Mouse (Mus musculus): ENCODE measurements around the gene Ago3. TPM values are rescaled to one million over a fixed set of nuclear protein-coding genes. Genes with fewer than 3 reads are reported as not detected.

The Ago3 gene
- polyA plus RNA-seq, 1 experiment from 2014 or later = 20.1 TPM

- Histone ChIP-seq H3K27me3 (no peaks in the 10 kb centered on the region), H3K4me3 (no peak overlapping the region), H3K4me1 (no peaks in the 10 kb centered on the region), H3K27ac (no peak overlapping the region), H3K9me3 (no peaks in the 10 kb centered on the region), H3K9ac (no peak overlapping the region), H3K4me2 (no peak overlapping the region), H3K36me3 (0 out of 2 replicates have a peak, but pooled peaks cover 3% of the 10 kb centered on the region)
- WGBS = 93% methylated on average over 3 of the region's 3 CpGs
- ATAC-seq (ENCODE audit: insufficient number of reproducible peaks, insufficient read depth, low FRiP score, low TSS enrichment, low read depth) = no peak
Observed at GRCm38 (mm10) chr4:126412526-126412925, 16.8 kb downstream of the Ago3 start.

- 90% methylated on average over 9 of the region's 9 CpGs for WGBS
- H3K27ac ChIP-seq = no peak overlapping the region
Observed at GRCm38 (mm10) chr4:126371497-126371896, 57.9 kb downstream of the Ago3 start.

GRCm38 (mm10) chr4:126360069-126360468 lies 69.3 kb downstream of the Ago3 start:
- Histone ChIP-seq H3K4me3 (no peak overlapping the region), H3K27me3 (no peaks in the 10 kb centered on the region), H3K4me1 (no peaks in the 10 kb centered on the region), H3K9ac (no peak overlapping the region), H3K27ac (no peak overlapping the region), H3K4me2 (no peak overlapping the region), H3K9me3 (no peaks in the 10 kb centered on the region), H3K36me3 (peaks cover 58% of the 10 kb centered on the region)
- 100% methylated on average over 1 of the region's 1 CpGs for WGBS
- ATAC-seq (ENCODE audit: insufficient number of reproducible peaks, insufficient read depth, low FRiP score, low TSS enrichment, low read depth) = no peak

More at GRCm38 (mm10) chr4:126371497-126371896, 57.9 kb downstream of the Ago3 start:
- H3K36me3 ChIP-seq = peaks cover 34% of the 10 kb centered on the region
- no peak overlapping the region for H3K9ac ChIP-seq
- H3K4me1 ChIP-seq = no peaks in the 10 kb centered on the region
- H3K27me3 ChIP-seq = no peaks in the 10 kb centered on the region
- H3K4me2 ChIP-seq = no peak overlapping the region
- H3K9me3 ChIP-seq = no peaks in the 10 kb centered on the region
- ATAC-seq (ENCODE audit: insufficient number of reproducible peaks, insufficient read depth, low FRiP score, low TSS enrichment, low read depth) = no peak
- no peak overlapping the region for H3K4me3 ChIP-seq

- 61% methylated on average over 4 of the region's 4 CpGs for WGBS
- Histone ChIP-seq H3K36me3 (peaks cover 28% of the 10 kb centered on the region), H3K9me3 (no peaks in the 10 kb centered on the region), H3K4me1 (peaks cover 3% of the 10 kb centered on the region; the same call in 1 of the 2 replicates), H3K4me2 (no peak overlapping the region), H3K9ac (no peak overlapping the region), H3K27me3 (no peaks in the 10 kb centered on the region), H3K4me3 (no peak overlapping the region), H3K27ac (no peak overlapping the region)
- ATAC-seq (ENCODE audit: insufficient number of reproducible peaks, insufficient read depth, low FRiP score, low TSS enrichment, low read depth) = no peak
Observed at GRCm38 (mm10) chr4:126343451-126343850, 85.9 kb downstream of the Ago3 start.

DNA sequence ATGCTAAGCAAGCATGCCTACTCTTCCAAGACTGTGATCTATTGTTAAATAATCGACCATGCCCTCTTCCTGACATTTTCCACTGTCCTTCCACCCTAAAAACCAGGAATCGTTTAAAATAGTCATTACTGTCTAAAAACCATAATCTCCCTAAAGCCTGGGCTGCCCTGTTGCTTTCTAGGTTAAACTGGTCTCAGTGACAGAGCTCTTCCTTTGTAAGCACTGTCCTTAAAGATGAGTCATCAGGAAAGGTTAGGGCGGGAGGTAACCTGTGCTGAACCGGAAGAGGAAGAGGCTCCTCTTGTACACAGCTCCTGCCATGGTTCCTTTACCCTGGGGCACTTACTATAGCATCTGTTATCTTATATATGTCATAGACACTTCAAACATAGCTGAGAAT lies 89.9 kb downstream of the Ago3 start:
- H3K27me3 ChIP-seq = no peaks in the 10 kb centered on the region
- ATAC-seq (ENCODE audit: insufficient number of reproducible peaks, insufficient read depth, low FRiP score, low TSS enrichment, low read depth) = no peak
- peaks cover 10% of the 10 kb centered on the region for H3K36me3 ChIP-seq
- no peak overlapping the region for H3K9ac ChIP-seq
- WGBS = 55% methylated on average over 4 of the region's 4 CpGs
- no peaks in the 10 kb centered on the region for H3K9me3 ChIP-seq
- H3K4me1 ChIP-seq = peaks cover 3% of the 10 kb centered on the region; the same call in 1 of the 2 replicates
- H3K27ac ChIP-seq = no peak overlapping the region
- no peak overlapping the region for H3K4me2 ChIP-seq
- no peak overlapping the region for H3K4me3 ChIP-seq

DNA sequence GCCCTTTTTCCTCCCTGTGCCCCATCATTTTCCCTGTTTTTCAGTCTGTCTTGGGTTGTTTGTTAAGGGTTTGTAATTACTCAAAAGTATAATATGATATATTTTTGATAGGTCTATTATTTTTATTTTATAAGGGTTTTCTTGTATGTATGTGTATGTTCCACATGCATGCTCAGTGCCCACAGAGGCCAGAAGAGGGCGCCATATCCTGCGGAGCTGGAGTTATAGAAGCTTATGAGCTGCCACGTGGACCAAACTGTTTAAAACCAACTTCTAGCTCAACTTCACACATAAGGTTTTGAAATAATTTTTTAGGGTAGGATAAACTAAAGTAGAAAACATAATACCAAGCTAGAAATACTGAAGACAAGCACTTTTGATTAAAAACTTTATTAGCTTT lies 97.0 kb downstream of the Ago3 start:
- Histone ChIP-seq H3K36me3 (peaks cover 6% of the 10 kb centered on the region; the same call in 1 of the 2 replicates), H3K27ac (no peak overlapping the region), H3K4me2 (no peak overlapping the region), H3K4me3 (no peak overlapping the region), H3K4me1 (no peaks in the 10 kb centered on the region), H3K27me3 (no peaks in the 10 kb centered on the region), H3K9me3 (no peaks in the 10 kb centered on the region), H3K9ac (no peak overlapping the region)
- no peak for ATAC-seq (ENCODE audit: insufficient number of reproducible peaks, insufficient read depth, low FRiP score, low TSS enrichment, low read depth)
- 51% methylated on average over 3 of the region's 3 CpGs for WGBS

GRCm38 (mm10) chr4:126331751-126332150 lies 97.6 kb downstream of the Ago3 start:
- Histone ChIP-seq H3K9me3 (no peaks in the 10 kb centered on the region), H3K4me2 (no peak overlapping the region), H3K36me3 (peaks cover 6% of the 10 kb centered on the region; the same call in 1 of the 2 replicates), H3K9ac (no peak overlapping the region), H3K4me1 (no peaks in the 10 kb centered on the region), H3K27ac (no peak overlapping the region), H3K4me3 (no peak overlapping the region), H3K27me3 (no peaks in the 10 kb centered on the region)
- no peak for ATAC-seq (ENCODE audit: insufficient number of reproducible peaks, insufficient read depth, low FRiP score, low TSS enrichment, low read depth)
- WGBS = 83% methylated on average over 1 of the region's 1 CpGs

DNA sequence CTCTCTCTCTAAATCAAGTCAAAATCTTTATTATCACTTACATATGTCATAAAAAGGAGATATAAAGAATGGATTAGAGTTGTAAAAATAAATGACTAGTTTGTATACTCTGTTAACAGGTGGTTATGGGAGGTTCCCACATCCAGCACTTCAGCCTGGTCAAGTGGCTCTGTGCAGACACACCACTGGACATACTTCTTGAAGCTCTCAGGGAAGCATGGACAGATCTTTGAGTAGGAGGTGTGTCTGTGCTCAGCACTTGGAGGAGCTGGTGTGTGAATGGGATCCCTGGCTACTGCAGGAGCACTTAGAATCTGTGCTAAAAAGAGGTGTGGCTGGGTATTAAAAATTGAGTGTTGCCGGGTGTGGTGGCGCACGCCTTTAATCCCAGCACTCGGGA lies 99.1 kb downstream of the Ago3 start:
- 95% methylated on average over 4 of the region's 4 CpGs for WGBS
- H3K4me2 ChIP-seq = no peak overlapping the region
- H3K27me3 ChIP-seq = no peaks in the 10 kb centered on the region
- peaks cover 6% of the 10 kb centered on the region; the same call in 1 of the 2 replicates for H3K36me3 ChIP-seq
- no peak overlapping the region for H3K9ac ChIP-seq
- H3K4me3 ChIP-seq = no peak overlapping the region
- no peak for ATAC-seq (ENCODE audit: insufficient number of reproducible peaks, insufficient read depth, low FRiP score, low TSS enrichment, low read depth)
- H3K9me3 ChIP-seq = no peaks in the 10 kb centered on the region
- peaks cover 4% of the 10 kb centered on the region for H3K4me1 ChIP-seq
- H3K27ac ChIP-seq = no peak overlapping the region

DNA sequence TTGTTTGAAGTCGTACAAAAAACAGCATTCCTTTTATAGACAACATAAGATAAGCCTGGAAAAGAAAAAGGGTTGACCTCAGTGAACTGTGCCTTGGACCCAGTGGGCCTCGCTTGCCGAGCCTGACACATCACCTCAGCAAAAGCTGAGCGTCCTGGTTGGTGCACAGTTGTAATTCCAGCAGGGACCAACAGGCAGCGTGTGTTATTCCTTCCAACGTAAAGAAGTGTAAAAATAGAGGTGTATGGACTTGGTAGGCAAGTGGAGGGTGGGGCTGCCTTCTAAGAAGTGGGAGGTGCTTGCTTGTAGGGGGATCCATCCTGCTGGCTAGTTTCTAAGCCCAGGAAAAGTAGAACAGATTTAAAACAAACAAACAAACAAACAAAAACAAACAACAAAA lies 103.3 kb downstream of the Ago3 start:
- H3K4me1 ChIP-seq = peaks cover 22% of the 10 kb centered on the region
- no peak overlapping the region for H3K9ac ChIP-seq
- peaks cover 13% of the 10 kb centered on the region for H3K27me3 ChIP-seq
- ATAC-seq (ENCODE audit: insufficient number of reproducible peaks, insufficient read depth, low FRiP score, low TSS enrichment, low read depth) = no peak
- no peak overlapping the region for H3K4me2 ChIP-seq
- H3K4me3 ChIP-seq = no peak overlapping the region
- no peak overlapping the region for H3K27ac ChIP-seq
- 20% methylated on average over 6 of the region's 6 CpGs for WGBS
- no peaks in the 10 kb centered on the region for H3K36me3 ChIP-seq
- H3K9me3 ChIP-seq = no peaks in the 10 kb centered on the region

- H3K27me3 ChIP-seq = peaks cover 13% of the 10 kb centered on the region
- ATAC-seq (ENCODE audit: insufficient number of reproducible peaks, insufficient read depth, low FRiP score, low TSS enrichment, low read depth) = peak; percentile 34; the same call in 1 of the 2 replicates
- H3K4me3 ChIP-seq = peak within 1 kb of the TSS; percentile 29
- no peaks in the 10 kb centered on the region for H3K36me3 ChIP-seq
- H3K4me2 ChIP-seq = peak within 1 kb of the TSS; percentile 58
- H3K9ac ChIP-seq = peak within 1 kb of the TSS; percentile 54
- H3K4me1 ChIP-seq = peaks cover 28% of the 10 kb centered on the region
- H3K9me3 ChIP-seq = no peaks in the 10 kb centered on the region
- WGBS = 5% methylated on average over 23 of the region's 23 CpGs
- H3K27ac ChIP-seq = peak within 1 kb of the TSS; percentile 68
Observed at GRCm38 (mm10) chr4:126325281-126325861, 104.0 kb downstream of the Ago3 start, which contains the start of gene Tekt2. Gene Tekt2 (minus strand): TSS chr4:126325688.

GRCm38 (mm10) chr4:126324861-126325260 lies 104.5 kb downstream of the Ago3 start:
- H3K9ac ChIP-seq = peak overlapping the region; percentile 54
- H3K4me3 ChIP-seq = peak overlapping the region; percentile 29
- H3K4me1 ChIP-seq = peaks cover 33% of the 10 kb centered on the region
- peaks cover 13% of the 10 kb centered on the region for H3K27me3 ChIP-seq
- H3K36me3 ChIP-seq = 0 out of 2 replicates have a peak, but pooled peaks cover 1% of the 10 kb centered on the region
- peak overlapping the region; percentile 68 for H3K27ac ChIP-seq
- peak overlapping the region; percentile 58 for H3K4me2 ChIP-seq
- H3K9me3 ChIP-seq = no peaks in the 10 kb centered on the region
- ATAC-seq (ENCODE audit: insufficient number of reproducible peaks, insufficient read depth, low FRiP score, low TSS enrichment, low read depth) = 0 out of 2 replicates have a peak, but pooled peaks have one; percentile 1
- WGBS = 23% methylated on average over 13 of the region's 13 CpGs

- H3K27ac ChIP-seq = no peak overlapping the region
- no peak for ATAC-seq (ENCODE audit: insufficient number of reproducible peaks, insufficient read depth, low FRiP score, low TSS enrichment, low read depth)
- no peak overlapping the region for H3K4me2 ChIP-seq
- peaks cover 36% of the 10 kb centered on the region for H3K4me1 ChIP-seq
- no peak overlapping the region for H3K4me3 ChIP-seq
- no peak overlapping the region for H3K9ac ChIP-seq
- 97% methylated on average over 13 of the region's 13 CpGs for WGBS
- H3K27me3 ChIP-seq = peaks cover 13% of the 10 kb centered on the region
- H3K9me3 ChIP-seq = no peaks in the 10 kb centered on the region
- peaks cover 14% of the 10 kb centered on the region for H3K36me3 ChIP-seq
Observed at GRCm38 (mm10) chr4:126322646-126323045, 106.7 kb downstream of the Ago3 start.

All from embryonic facial prominence, embryonic 13.5 days (tissue).